Mouse (Mus musculus) forebrain, embryonic 11.5 days (tissue): Measurements from ENCODE around the gene Dennd2a. TPM values are rescaled to one million over a fixed set of nuclear protein-coding genes. Genes with fewer than 3 reads are reported as not detected.

Experiments
- ATAC-seq: fragments of 200-750 bp; cut with Nextera tagmentation; replicated peaks from 2 replicates; pipeline ENCODE4 v1.8.0; 2017; ENCODE audit warnings: moderate TSS enrichment; ENCODE audit not compliant: low FRiP score
- DNase-seq: peaks from one replicate; pipeline ENCODE4 v3.0.0-alpha.2; 2017; ENCODE audit warnings: low spot score
- H3K27ac ChIP-seq: fragments of 300-500 bp; sonication (generic); 2 replicates; pipeline ENCODE4 v1.5.1; 2014; ENCODE audit warnings: low read depth, low read length
- H3K27me3 ChIP-seq: fragments of 300-500 bp; sonication (generic); 2 replicates; pipeline ENCODE4 v1.6.1; 2014; ENCODE audit warnings: mild to moderate bottlenecking, low read length, mixed read lengths; ENCODE audit not compliant: control insufficient read depth, insufficient read depth
- H3K36me3 ChIP-seq: fragments of 300-500 bp; sonication (generic); 2 replicates; pipeline ENCODE4 v1.6.1; 2014; ENCODE audit warnings: mild to moderate bottlenecking, low read length, moderate library complexity, mixed read lengths; ENCODE audit not compliant: control insufficient read depth, insufficient read depth
- H3K4me1 ChIP-seq: fragments of 300-500 bp; sonication (generic); replicated peaks from 2 replicates; pipeline ENCODE4 v1.6.1; 2014; ENCODE audit warnings: low read length, mixed read lengths; ENCODE audit not compliant: control insufficient read depth, insufficient read depth
- H3K4me2 ChIP-seq: fragments of 300-500 bp; sonication (generic); 2 replicates; pipeline ENCODE4 v1.6.1; 2014; ENCODE audit warnings: low read depth, mild to moderate bottlenecking, low read length, moderate library complexity, mixed read lengths; ENCODE audit not compliant: severe bottlenecking
- H3K4me3 ChIP-seq: fragments of 300-500 bp; sonication (generic); 2 replicates; pipeline ENCODE4 v1.5.1; 2014; ENCODE audit warnings: low read depth, low read length
- H3K9ac ChIP-seq: fragments of 300-500 bp; sonication (generic); 2 replicates; pipeline ENCODE4 v1.6.1; 2014; ENCODE audit warnings: low read length
- H3K9me3 ChIP-seq: fragments of 300-500 bp; sonication (generic); 2 replicates; pipeline ENCODE4 v1.6.1; 2016; ENCODE audit warnings: low read length, mixed read lengths; ENCODE audit not compliant: control insufficient read depth
- WGBS: fragments of 180-500 bp; shearing (Covaris S2); extraction: QIAGEN DNeasy Blood & Tissue Kit; methylation state at CpG from one replicate; pipeline ENCODE4 v1.1.7; 2014; 5-methylcytosine and 5-hydroxymethylcytosine counted together
- polyA plus RNA-seq: library from polyadenylated mRNA; unstranded; fragments of >200 nt; fragmentation: Nextera tagmentation; extraction: Ambion mirVana; gene quantifications from 2 replicates; pipeline ENCODE4 v1.2.1, GENCODE M21; 2014

The Dennd2a gene
- polyA plus RNA-seq, 1 experiment from 2014 or later: 42.5 TPM

GRCm38 (mm10) chr6:39488292-39488691 lies 69.4 kb downstream of the Dennd2a start:
- WGBS: 90% methylated on average over 8 of the region's 8 CpGs
- Histone ChIP-seq H3K4me1 (no peaks in the 10 kb centered on the region), H3K9me3 (no peaks in the 10 kb centered on the region), H3K4me3 (no peak overlapping the region), H3K27me3 (no peaks in the 10 kb centered on the region), H3K27ac (no peak overlapping the region), H3K36me3 (peaks cover 14% of the 10 kb centered on the region), H3K9ac (no peak overlapping the region), H3K4me2 (no peak overlapping the region)
- DNase-seq (no peak), ATAC-seq (no peak)

GRCm38 (mm10) chr6:39483656-39484055 lies 74.0 kb downstream of the Dennd2a start:
- Histone ChIP-seq H3K9ac (no peak overlapping the region), H3K27me3 (no peaks in the 10 kb centered on the region), H3K4me1 (no peaks in the 10 kb centered on the region), H3K4me3 (no peak overlapping the region), H3K4me2 (no peak overlapping the region), H3K36me3 (peaks cover 30% of the 10 kb centered on the region), H3K9me3 (no peaks in the 10 kb centered on the region), H3K27ac (no peak overlapping the region)
- DNase-seq (no peak), ATAC-seq (no peak)
- WGBS: 96% methylated on average over 4 of the region's 4 CpGs

- Histone ChIP-seq H3K4me3 (no peak overlapping the region), H3K4me1 (no peaks in the 10 kb centered on the region), H3K4me2 (no peak overlapping the region), H3K27ac (no peak overlapping the region), H3K9me3 (no peaks in the 10 kb centered on the region), H3K27me3 (no peaks in the 10 kb centered on the region), H3K36me3 (peaks cover 17% of the 10 kb centered on the region), H3K9ac (no peak overlapping the region)
- ATAC-seq (no peak), DNase-seq (no peak)
- WGBS: 71% methylated on average over 8 of the region's 8 CpGs
Measured at GRCm38 (mm10) chr6:39478509-39479150, 79.0 kb downstream of the Dennd2a start.

- peaks cover 5% of the 10 kb centered on the region; the same call in 1 of the 2 replicates for H3K36me3 ChIP-seq
- 81% methylated on average over 1 of the region's 1 CpGs for WGBS
Measured at GRCm38 (mm10) chr6:39476617-39477016, 81.0 kb downstream of the Dennd2a start.

GRCm38 (mm10) chr6:39474424-39474823 lies 83.2 kb downstream of the Dennd2a start:
- Histone ChIP-seq H3K36me3 (no peaks in the 10 kb centered on the region; the same call in 1 of the 2 replicates), H3K4me3 (no peak overlapping the region), H3K27me3 (no peaks in the 10 kb centered on the region), H3K9ac (no peak overlapping the region), H3K9me3 (no peaks in the 10 kb centered on the region), H3K4me1 (no peaks in the 10 kb centered on the region), H3K4me2 (no peak overlapping the region), H3K27ac (no peak overlapping the region)
- no peak for DNase-seq
- no peak for ATAC-seq
- WGBS: 81% methylated on average over 6 of the region's 6 CpGs

More at GRCm38 (mm10) chr6:39476617-39477016, 81.0 kb downstream of the Dennd2a start:
- Histone ChIP-seq H3K27me3 (no peaks in the 10 kb centered on the region), H3K4me1 (no peaks in the 10 kb centered on the region), H3K4me3 (no peak overlapping the region), H3K4me2 (no peak overlapping the region), H3K9ac (no peak overlapping the region), H3K27ac (no peak overlapping the region), H3K9me3 (no peaks in the 10 kb centered on the region)
- ATAC-seq (no peak), DNase-seq (no peak)

- H3K4me3 ChIP-seq: no peak overlapping the region
- H3K27ac ChIP-seq: no peak overlapping the region
- H3K27me3 ChIP-seq: no peaks in the 10 kb centered on the region
- 73% methylated on average over 5 of the region's 5 CpGs for WGBS
- peaks cover 8% of the 10 kb centered on the region for H3K36me3 ChIP-seq
- H3K4me1 ChIP-seq: no peaks in the 10 kb centered on the region
- DNase-seq: no peak
- H3K9ac ChIP-seq: no peak overlapping the region
- no peak overlapping the region for H3K4me2 ChIP-seq
- H3K9me3 ChIP-seq: no peaks in the 10 kb centered on the region
- ATAC-seq: no peak
Measured at GRCm38 (mm10) chr6:39472837-39473236, 84.8 kb downstream of the Dennd2a start.

- no peak for DNase-seq
- H3K36me3 ChIP-seq: peaks cover 8% of the 10 kb centered on the region
Measured at GRCm38 (mm10) chr6:39472271-39472670, 85.4 kb downstream of the Dennd2a start.

GRCm38 (mm10) chr6:39470076-39470475 lies 87.6 kb downstream of the Dennd2a start:
- 94% methylated on average over 14 of the region's 14 CpGs for WGBS
- ATAC-seq (no peak), DNase-seq (no peak)
- H3K4me1 ChIP-seq: no peaks in the 10 kb centered on the region
- H3K27ac ChIP-seq: no peak overlapping the region
- no peaks in the 10 kb centered on the region for H3K27me3 ChIP-seq
- no peak overlapping the region for H3K9ac ChIP-seq
- no peak overlapping the region for H3K4me2 ChIP-seq
- no peaks in the 10 kb centered on the region for H3K9me3 ChIP-seq
- H3K4me3 ChIP-seq: no peak overlapping the region
- H3K36me3 ChIP-seq: peaks cover 8% of the 10 kb centered on the region

More at GRCm38 (mm10) chr6:39472271-39472670, 85.4 kb downstream of the Dennd2a start:
- no peak overlapping the region for H3K4me3 ChIP-seq
- ATAC-seq: no peak
- no peaks in the 10 kb centered on the region for H3K27me3 ChIP-seq
- no peaks in the 10 kb centered on the region for H3K9me3 ChIP-seq
- no peak overlapping the region for H3K9ac ChIP-seq
- H3K4me2 ChIP-seq: no peak overlapping the region
- no peak overlapping the region for H3K27ac ChIP-seq
- 87% methylated on average over 4 of the region's 4 CpGs for WGBS
- no peaks in the 10 kb centered on the region for H3K4me1 ChIP-seq

GRCm38 (mm10) chr6:39469427-39469826 lies 88.2 kb downstream of the Dennd2a start:
- H3K27ac ChIP-seq: no peak overlapping the region
- H3K9me3 ChIP-seq: no peaks in the 10 kb centered on the region
- no peak overlapping the region for H3K4me3 ChIP-seq
- no peak overlapping the region for H3K9ac ChIP-seq
- peaks cover 8% of the 10 kb centered on the region for H3K36me3 ChIP-seq
- DNase-seq (no peak), ATAC-seq (no peak)
- no peak overlapping the region for H3K4me2 ChIP-seq
- 88% methylated on average over 5 of the region's 5 CpGs for WGBS
- no peaks in the 10 kb centered on the region for H3K27me3 ChIP-seq
- no peaks in the 10 kb centered on the region for H3K4me1 ChIP-seq
